Mouse (Mus musculus): Measurements from ENCODE around the gene Dars. TPM values are rescaled to one million over a fixed set of nuclear protein-coding genes. Genes with fewer than 3 reads are reported as not detected.
"Not testable (repeated sequence)": the region's sequence is repeated elsewhere in the genome, so short reads cannot be mapped to it uniquely, and the experiment has no call there.

The Dars gene
- total RNA-seq, 2 experiments from 2014 or later = 66.3 to 68.0 TPM

DNA sequence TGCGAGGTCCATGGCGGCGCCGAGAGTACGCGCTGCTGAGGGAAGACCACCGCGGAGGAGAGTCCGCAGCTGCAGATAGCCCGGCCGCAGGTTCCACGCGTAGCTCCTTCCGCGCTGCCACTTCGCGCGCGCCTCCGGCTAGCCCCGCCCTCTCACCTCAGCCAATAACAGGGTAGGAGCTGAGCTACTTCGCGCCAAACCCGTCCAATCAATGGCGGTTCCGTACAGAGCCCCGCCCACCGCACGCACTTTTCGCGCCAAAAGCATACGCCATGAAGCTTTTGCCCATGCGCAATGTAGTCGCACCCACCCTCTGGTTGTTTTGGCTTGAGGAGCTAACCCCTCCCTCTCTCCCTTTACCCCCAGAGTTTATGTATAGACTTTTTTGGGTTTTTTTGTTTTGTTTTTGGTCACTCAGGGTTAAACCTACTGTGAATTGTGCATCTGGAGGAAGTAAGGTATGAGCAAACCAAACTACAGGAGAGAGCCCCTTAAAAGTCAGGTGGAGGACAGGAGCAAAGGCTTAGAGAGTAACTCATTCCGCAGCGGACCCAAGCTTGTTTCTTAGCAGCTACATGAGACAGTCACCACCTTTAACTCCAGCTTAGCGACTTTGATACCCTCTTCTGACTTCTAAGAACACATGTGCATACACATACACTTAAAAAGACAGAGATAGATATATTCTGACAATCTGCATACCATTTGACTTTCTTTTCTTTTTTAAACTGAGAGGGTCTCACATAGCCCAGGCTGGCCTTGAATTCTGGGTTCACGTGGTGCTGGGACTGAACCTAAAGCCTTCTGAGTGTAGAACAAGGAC lies 57.4 kb downstream of the Dars start, which contains the start of gene Mcm6:
TSS of gene Mcm6 (minus strand) at position 111 of the 823 bp plus-strand sequence.
- no peak for TF ChIP-seq CTCF (conservative IDR thresholded peaks at IDR 0.05)
- H3K27ac ChIP-seq = no peak within 1 kb of the TSS; the same call in 1 of the 2 replicates
- peak within 1 kb of the TSS; percentile 89 for H3K4me3 ChIP-seq
- DNase-seq (ENCODE audit: low spot score in 2 of 2) = peak; percentile 92 to 94

DNA sequence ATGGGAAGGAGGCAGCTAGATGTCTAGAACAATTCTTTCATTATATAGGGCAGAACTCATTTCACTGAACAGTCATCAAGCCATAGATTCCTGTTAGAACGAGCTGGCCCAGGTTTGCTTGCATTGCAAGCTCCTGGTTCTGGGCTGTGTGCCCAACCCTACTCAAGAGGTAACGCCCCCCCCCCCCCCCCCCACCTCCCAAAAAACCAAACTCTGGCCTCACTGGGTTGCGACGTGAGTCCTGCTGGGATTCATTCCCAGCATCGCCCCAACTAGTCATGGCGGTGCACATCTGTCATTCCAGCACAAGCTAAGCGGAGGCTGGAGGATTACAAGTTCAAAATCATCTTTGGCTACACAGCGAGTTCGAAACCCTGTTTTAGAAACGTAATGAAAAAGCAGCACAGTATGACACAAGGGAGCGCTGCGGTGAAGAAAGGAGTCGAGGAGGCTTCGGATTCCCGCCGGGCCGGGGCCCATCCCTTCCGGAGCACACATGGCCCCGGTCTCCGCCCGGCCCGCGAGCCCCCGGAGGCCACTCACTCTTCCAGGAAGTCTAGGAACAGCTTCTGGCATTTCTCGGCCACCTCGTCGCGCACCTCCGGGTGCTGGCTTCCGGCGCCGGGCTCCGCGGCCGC lies 58.1 kb downstream of the Dars start:
- peak; percentile 42 for TF ChIP-seq CTCF (conservative IDR thresholded peaks at IDR 0.05)
- no peak overlapping the region; the same call in 1 of the 2 replicates for H3K27ac ChIP-seq
- H3K4me3 ChIP-seq = peak overlapping the region; percentile 89
- peak in 1 of 2 experiments; percentile 15 for DNase-seq (ENCODE audit: low spot score in 2 of 2)

- Histone ChIP-seq H3K27ac (no peak overlapping the region), H3K4me3 (peak overlapping the region; percentile 89)
- no peak for TF ChIP-seq CTCF (conservative IDR thresholded peaks at IDR 0.05)
- no peak for DNase-seq (ENCODE audit: low spot score in 2 of 2)
These were observed 58.9 kb downstream of the Dars start for GRCm38 (mm10) chr1:128358276-128358675.

- Histone ChIP-seq H3K27ac (no peak overlapping the region), H3K4me3 (peak overlapping the region; percentile 2; the same call in 1 of the 2 replicates)
- DNase-seq (ENCODE audit: low spot score in 2 of 2) = no peak
- no peak for TF ChIP-seq CTCF (conservative IDR thresholded peaks at IDR 0.05)
These were observed 59.7 kb downstream of the Dars start for GRCm38 (mm10) chr1:128357452-128357851.

DNA sequence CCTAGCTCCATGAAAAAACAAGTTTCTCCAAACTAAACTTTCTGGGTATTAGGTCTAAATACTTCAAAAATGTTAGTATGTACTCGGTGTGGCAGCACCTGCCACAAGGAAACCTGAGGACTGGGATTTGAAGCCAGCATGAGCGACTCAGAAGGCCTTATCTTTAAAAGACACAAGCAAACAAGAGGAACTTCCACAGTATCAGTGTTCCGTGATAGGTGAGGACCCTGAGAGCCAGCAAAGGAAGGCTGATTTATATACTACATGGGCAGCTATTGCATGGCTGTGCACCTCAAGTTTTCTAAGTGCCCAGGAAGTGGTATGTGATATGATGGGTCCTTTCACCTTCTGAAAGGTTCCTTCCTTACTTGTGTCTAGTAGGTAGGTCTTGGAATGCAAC lies 64.1 kb downstream of the Dars start:
- Histone ChIP-seq H3K4me3 (no peak overlapping the region), H3K27ac (no peak overlapping the region)
- DNase-seq (ENCODE audit: low spot score in 2 of 2) = no peak
- no peak for TF ChIP-seq CTCF (conservative IDR thresholded peaks at IDR 0.05)

DNA sequence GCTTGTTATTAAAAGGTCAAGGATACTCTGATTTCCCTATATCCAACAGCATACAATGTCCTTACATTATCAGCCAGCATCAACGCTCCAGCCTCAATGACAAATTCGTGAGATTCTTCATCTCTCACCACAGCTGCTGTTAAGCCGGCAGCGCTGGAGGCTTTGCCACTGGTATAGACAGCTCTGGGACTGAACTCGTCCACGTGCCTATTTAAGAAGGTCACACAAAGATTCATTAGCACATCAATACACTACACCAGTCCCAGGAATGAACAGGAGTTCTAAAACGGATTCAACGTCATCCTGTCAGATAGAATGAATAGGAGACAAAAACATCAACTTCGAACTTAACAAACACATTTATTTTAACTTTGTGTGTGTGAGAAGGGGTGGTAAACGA lies 72.9 kb downstream of the Dars start:
- no peak overlapping the region for H3K27ac ChIP-seq
- TF ChIP-seq CTCF (conservative IDR thresholded peaks at IDR 0.05) = no peak
- no peak for DNase-seq (ENCODE audit: low spot score in 2 of 2)
- no peak overlapping the region for H3K4me3 ChIP-seq

GRCm38 (mm10) chr1:128337708-128338320 lies 79.4 kb downstream of the Dars start:
- no peak overlapping the region for H3K4me3 ChIP-seq
- no peak overlapping the region for H3K27ac ChIP-seq
- no peak for TF ChIP-seq CTCF (conservative IDR thresholded peaks at IDR 0.05)
- DNase-seq (ENCODE audit: low spot score in 2 of 2) = no peak

DNA sequence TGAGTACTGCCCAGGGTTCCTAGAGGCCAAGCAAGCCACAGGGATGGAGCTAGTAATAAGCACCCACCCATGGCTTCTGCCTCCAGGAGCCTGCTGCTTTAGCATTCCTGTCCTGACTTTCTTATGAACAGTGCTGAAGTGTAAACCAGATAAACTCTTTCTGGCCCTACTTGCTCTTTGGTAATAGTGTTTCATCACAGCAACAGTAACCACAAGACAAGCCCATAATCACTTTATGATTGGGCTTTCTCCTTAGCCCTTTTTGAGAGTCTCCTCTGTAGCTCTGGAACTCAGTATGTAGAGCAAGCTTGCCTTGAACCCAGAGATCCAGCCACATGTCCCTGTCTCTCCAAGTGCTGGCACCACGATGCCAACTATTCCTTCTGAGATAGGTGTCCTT lies 86.9 kb downstream of the Dars start:
- no peak for DNase-seq (ENCODE audit: low spot score in 2 of 2)
- Histone ChIP-seq H3K27ac (peak overlapping the region; percentile 86), H3K4me3 (no peak overlapping the region)
- no peak for TF ChIP-seq CTCF (conservative IDR thresholded peaks at IDR 0.05)

DNA sequence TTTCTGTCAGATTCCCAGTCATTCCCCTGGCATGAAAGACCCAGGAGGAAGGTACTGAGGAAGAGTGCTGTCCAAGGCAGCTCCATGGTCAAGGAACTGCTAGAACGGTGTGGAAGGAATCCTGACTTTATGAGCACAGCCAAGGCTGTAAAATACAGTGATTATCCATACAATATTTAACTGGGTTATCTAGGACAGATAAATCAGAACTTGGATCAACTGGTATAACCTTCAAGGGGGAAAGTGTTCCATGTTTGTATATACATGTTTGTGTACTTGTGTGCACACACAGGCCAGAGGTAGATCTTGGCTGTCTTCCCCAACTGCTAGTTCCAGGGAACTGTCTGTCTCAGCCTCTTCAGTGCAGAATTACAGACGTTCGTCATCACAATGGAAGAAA lies 89.0 kb downstream of the Dars start, which contains the start of gene Lct:
TSS of gene Lct (minus strand) at position 101 of the 400 bp plus-strand sequence.
- Histone ChIP-seq H3K27ac (peak within 1 kb of the TSS; percentile 86), H3K4me3 (no peak within 1 kb of the TSS)
- DNase-seq (ENCODE audit: low spot score in 2 of 2) = no peak
- TF ChIP-seq CTCF (conservative IDR thresholded peaks at IDR 0.05) = no peak

DNA sequence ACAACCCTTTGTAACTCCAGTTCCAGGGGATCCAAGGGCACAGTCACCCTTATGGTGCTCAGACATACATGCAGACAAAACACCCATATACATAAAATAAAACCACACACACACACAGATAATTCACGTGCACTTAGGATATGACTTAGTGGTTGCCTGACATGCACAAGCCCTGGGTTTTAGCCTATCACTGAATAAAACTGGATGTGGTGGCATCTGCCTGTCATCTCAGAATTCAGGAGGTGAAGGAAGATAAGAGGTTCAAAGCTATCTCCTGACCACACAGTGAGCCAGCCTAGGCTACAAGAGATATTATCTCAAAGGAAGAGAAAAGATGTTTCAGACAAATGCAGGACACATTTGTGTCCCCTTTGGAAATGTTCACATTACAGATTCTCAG lies 90.0 kb downstream of the Dars start:
- no peak for DNase-seq (ENCODE audit: low spot score in 2 of 2)
- peak overlapping the region; percentile 86 for H3K27ac ChIP-seq
- H3K4me3 ChIP-seq = no peak overlapping the region
- no peak for TF ChIP-seq CTCF (conservative IDR thresholded peaks at IDR 0.05)

GRCm38 (mm10) chr1:128324776-128325175 lies 92.4 kb downstream of the Dars start:
- Histone ChIP-seq H3K27ac (peak overlapping the region; percentile 77), H3K4me3 (no peak overlapping the region)
- TF ChIP-seq CTCF (conservative IDR thresholded peaks at IDR 0.05) = peak; percentile 58
- DNase-seq (ENCODE audit: low spot score in 2 of 2) = peak in 1 of 2 experiments; percentile 33

DNA sequence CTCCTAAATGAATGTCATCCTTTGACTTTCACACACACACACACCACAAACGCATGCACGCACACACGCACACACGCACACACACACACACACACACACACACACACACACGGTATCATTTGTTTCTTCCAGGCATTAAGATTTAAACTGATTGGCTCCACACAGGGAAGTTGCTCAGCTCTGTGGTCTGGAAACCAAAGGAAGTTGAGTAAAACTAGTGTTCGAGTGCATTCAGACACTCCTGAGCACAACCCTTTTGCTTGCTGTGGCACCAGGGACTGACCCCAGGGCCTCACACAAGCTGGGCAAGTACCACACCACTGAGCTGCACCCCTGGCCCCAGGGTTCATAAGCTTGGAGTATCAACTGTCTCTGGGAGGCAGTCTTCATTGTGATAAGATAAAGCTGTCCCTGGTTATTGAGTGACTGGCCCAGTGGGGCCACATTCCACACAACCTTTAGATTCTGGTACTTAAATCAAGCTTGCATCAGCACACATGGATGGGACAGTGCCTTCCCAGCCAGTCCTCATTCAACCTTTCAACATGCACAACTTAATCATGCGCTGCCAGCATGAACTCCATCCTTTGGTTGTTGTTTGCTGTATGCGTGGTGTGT lies 94.0 kb downstream of the Dars start:
- TF ChIP-seq CTCF (conservative IDR thresholded peaks at IDR 0.05) = no peak
- Histone ChIP-seq H3K27ac (no peak overlapping the region), H3K4me3 (no peak overlapping the region)
- no peak for DNase-seq (ENCODE audit: low spot score in 2 of 2)

DNA sequence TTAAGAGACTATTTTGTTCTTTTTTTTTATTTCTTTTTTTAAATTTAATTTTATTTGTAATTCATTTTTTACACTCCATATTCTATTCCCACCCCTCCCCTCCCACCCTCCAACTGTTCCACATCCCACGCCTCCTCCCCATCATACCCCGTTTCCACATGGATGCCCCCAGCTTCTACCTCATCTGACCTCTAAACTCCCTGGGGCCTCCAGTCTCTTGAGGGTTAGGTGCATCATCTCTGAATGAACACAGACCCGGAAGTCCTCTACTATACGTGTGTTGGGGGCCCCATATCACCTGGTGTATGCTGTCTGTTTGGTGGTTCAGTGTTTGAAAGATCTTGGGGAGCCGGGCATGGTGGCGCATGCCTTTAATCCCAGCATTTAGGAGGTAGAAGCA lies 97.9 kb downstream of the Dars start:
- not testable (repeated sequence) for DNase-seq (ENCODE audit: low spot score in 2 of 2)
- peak overlapping the region; percentile 52; the same call in 1 of the 2 replicates for H3K4me3 ChIP-seq
- H3K27ac ChIP-seq = peak overlapping the region; percentile 94
